Mouse (Mus musculus) small intestine, adult 2 months (tissue): ENCODE data around the gene Tmem267.

ENCODE experiments used
- CTCF ChIP-seq: fragments of 200-500 bp; IDR thresholded peaks from 2 replicates; pipeline ENCODE4 v1.5.1; 2012; ENCODE audit warnings: low read depth, mild to moderate bottlenecking, control low read depth, inconsistent platforms, low read length, moderate library complexity, mixed read lengths; ENCODE audit not compliant: insufficient replicate concordance, insufficient read length; ENCODE audit errors: extremely low read depth
- POLR2A ChIP-seq: fragments of 200-500 bp; IDR thresholded peaks from 2 replicates; pipeline ENCODE4 v1.6.1; 2012; ENCODE audit warnings: low read depth, mild to moderate bottlenecking, control low read depth, inconsistent platforms, low read length, moderate library complexity

DNA sequence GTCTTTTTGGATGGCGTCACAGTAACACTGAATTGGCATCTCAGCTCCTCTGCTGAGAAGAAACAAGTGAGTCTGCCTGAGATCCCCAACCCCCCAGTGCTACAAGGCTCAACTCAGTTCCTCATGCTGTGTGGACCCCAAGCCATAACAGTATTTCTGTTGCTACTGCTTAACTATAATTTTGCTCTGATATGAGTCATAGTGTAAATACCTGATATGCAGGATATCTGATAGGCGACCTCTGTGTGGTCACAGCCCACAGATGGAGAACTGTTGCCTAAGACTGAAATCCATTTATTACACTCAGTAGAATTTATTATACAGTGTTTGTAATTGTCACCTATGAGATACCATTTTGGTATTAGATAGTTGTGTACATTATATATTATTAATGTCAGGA lies 10.1 kb upstream of the Tmem267 start:
- TF ChIP-seq CTCF: no peak
- TF ChIP-seq POLR2A: no peak
